Mouse (Mus musculus) hindbrain, postnatal 0 days (tissue): ENCODE data around the gene Top1. TPM values are rescaled to one million over a fixed set of nuclear protein-coding genes. Genes with fewer than 3 reads are reported as not detected.

Experiments
- ATAC-seq: fragments of 200-750 bp; cut with Nextera tagmentation; 2 replicates; pipeline ENCODE4 v1.8.0; 2017; ENCODE audit warnings: mild to moderate bottlenecking, moderate TSS enrichment, moderate library complexity
- DNase-seq: peaks from one replicate; pipeline ENCODE4 v3.0.0-alpha.2; 2015; ENCODE audit warnings: low spot score
- H3K27ac ChIP-seq: fragments of 300-500 bp; sonication (generic); 2 replicates; pipeline ENCODE4 v1.5.1; 2014; ENCODE audit warnings: mild to moderate bottlenecking
- H3K27me3 ChIP-seq: fragments of 300-500 bp; sonication (generic); 2 replicates; pipeline ENCODE4 v1.6.1; 2014; ENCODE audit warnings: low read length, mixed read lengths; ENCODE audit not compliant: insufficient read depth
- H3K36me3 ChIP-seq: fragments of 300-500 bp; sonication (generic); 2 replicates; pipeline ENCODE4 v1.6.1; 2014; ENCODE audit warnings: low read length, mixed read lengths; ENCODE audit not compliant: insufficient read depth
- H3K4me1 ChIP-seq: fragments of 300-500 bp; sonication (generic); 2 replicates; pipeline ENCODE4 v1.6.1; 2014; ENCODE audit warnings: antibody characterized with exemption, low read length, mixed read lengths; ENCODE audit not compliant: insufficient read depth
- H3K4me2 ChIP-seq: fragments of 300-500 bp; sonication (generic); 2 replicates; pipeline ENCODE4 v1.6.1; 2014; ENCODE audit warnings: low read depth, mild to moderate bottlenecking, low read length, moderate library complexity, mixed read lengths
- H3K4me3 ChIP-seq: fragments of 300-500 bp; sonication (generic); 2 replicates; pipeline ENCODE4 v1.5.1; 2014; ENCODE audit warnings: low read length
- H3K9ac ChIP-seq: fragments of 300-500 bp; sonication (generic); replicated peaks from 2 replicates; pipeline ENCODE4 v1.6.1; 2014; ENCODE audit warnings: mild to moderate bottlenecking, low read length, moderate library complexity, mixed read lengths
- H3K9me3 ChIP-seq: fragments of 300-500 bp; sonication (generic); 2 replicates; pipeline ENCODE4 v1.6.1; 2016; ENCODE audit warnings: low read length, mixed read lengths
- CTCF ChIP-seq: IDR thresholded peaks from 2 replicates; pipeline ENCODE4 v1.5.1; 2016; ENCODE audit warnings: antibody characterized with exemption, control low read depth, low read depth
- WGBS: fragments of 180-500 bp; shearing (Covaris S2); extraction: QIAGEN DNeasy Blood & Tissue Kit; methylation state at CpG from one replicate; pipeline ENCODE4 v1.1.7; 2014; 5-methylcytosine and 5-hydroxymethylcytosine counted together
- polyA plus RNA-seq: library from polyadenylated mRNA; unstranded; fragments of >200 nt; fragmentation: Nextera tagmentation; extraction: Ambion mirVana; gene quantifications from 2 replicates; pipeline ENCODE4 v1.2.1, GENCODE M21; 2015
- total RNA-seq: library from RNA; depleted of rRNA; stranded (reverse); fragments of >200 nt; gene quantifications from 2 replicates; pipeline ENCODE4 v1.2.3, GENCODE M21; 2014

Gene Top1
- total and polyA plus RNA-seq, 2 experiments from 2014 or later, result 28.8 to 44.9 TPM

- Histone ChIP-seq H3K4me1 (peaks cover 17% of the 10 kb centered on the region), H3K9me3 (no peaks in the 10 kb centered on the region), H3K9ac (peak overlapping the region; percentile 30; the same call in 1 of the 2 replicates), H3K27me3 (no peaks in the 10 kb centered on the region), H3K27ac (no peak overlapping the region), H3K4me2 (peak overlapping the region; percentile 64), H3K36me3 (no peaks in the 10 kb centered on the region; the same call in 1 of the 2 replicates), H3K4me3 (peak overlapping the region; percentile 100)
- ATAC-seq (no peak), DNase-seq (no peak)
- WGBS, result 24% methylated on average over 2 of the region's 2 CpGs
- TF ChIP-seq CTCF, result no peak
Observed at GRCm38 (mm10) chr2:160648097-160648496, 2.4 kb downstream of the Top1 start.

GRCm38 (mm10) chr2:160649072-160649471 lies 3.4 kb downstream of the Top1 start:
- TF ChIP-seq CTCF, result no peak
- no peaks in the 10 kb centered on the region for H3K27me3 ChIP-seq
- H3K27ac ChIP-seq, result no peak overlapping the region
- DNase-seq (no peak), ATAC-seq (no peak)
- no peaks in the 10 kb centered on the region; the same call in 1 of the 2 replicates for H3K36me3 ChIP-seq
- 75% methylated on average over 2 of the region's 2 CpGs for WGBS
- H3K4me1 ChIP-seq, result peaks cover 17% of the 10 kb centered on the region
- H3K9ac ChIP-seq, result no peak overlapping the region
- H3K9me3 ChIP-seq, result no peaks in the 10 kb centered on the region
- peak overlapping the region; percentile 100 for H3K4me3 ChIP-seq
- H3K4me2 ChIP-seq, result peak overlapping the region; percentile 64

- no peak overlapping the region for H3K4me3 ChIP-seq
- no peaks in the 10 kb centered on the region; the same call in 1 of the 2 replicates for H3K36me3 ChIP-seq
- H3K9me3 ChIP-seq, result no peaks in the 10 kb centered on the region
- H3K9ac ChIP-seq, result no peak overlapping the region
- ATAC-seq (no peak), DNase-seq (no peak)
- H3K27ac ChIP-seq, result no peak overlapping the region
- no peak for TF ChIP-seq CTCF
- H3K4me2 ChIP-seq, result no peak overlapping the region
- 74% methylated on average over 2 of the region's 2 CpGs for WGBS
- peaks cover 17% of the 10 kb centered on the region for H3K4me1 ChIP-seq
- no peaks in the 10 kb centered on the region for H3K27me3 ChIP-seq
Observed at GRCm38 (mm10) chr2:160651165-160651564, 5.5 kb downstream of the Top1 start.

- 79% methylated on average over 2 of the region's 2 CpGs for WGBS
- TF ChIP-seq CTCF, result no peak
- H3K36me3 ChIP-seq, result no peaks in the 10 kb centered on the region; the same call in 1 of the 2 replicates
- DNase-seq (no peak), ATAC-seq (no peak)
- no peaks in the 10 kb centered on the region for H3K27me3 ChIP-seq
- no peak overlapping the region for H3K4me3 ChIP-seq
- no peak overlapping the region for H3K4me2 ChIP-seq
- peaks cover 12% of the 10 kb centered on the region for H3K4me1 ChIP-seq
- H3K9ac ChIP-seq, result no peak overlapping the region
- no peak overlapping the region for H3K27ac ChIP-seq
- no peaks in the 10 kb centered on the region for H3K9me3 ChIP-seq
Observed at GRCm38 (mm10) chr2:160653218-160653617, 7.5 kb downstream of the Top1 start.

GRCm38 (mm10) chr2:160655561-160655960 lies 9.9 kb downstream of the Top1 start:
- H3K4me3 ChIP-seq, result no peak overlapping the region
- no peak overlapping the region for H3K27ac ChIP-seq
- H3K9me3 ChIP-seq, result no peaks in the 10 kb centered on the region
- TF ChIP-seq CTCF, result no peak
- no peaks in the 10 kb centered on the region for H3K4me1 ChIP-seq
- DNase-seq, result peak; percentile 22
- no peaks in the 10 kb centered on the region; the same call in 1 of the 2 replicates for H3K36me3 ChIP-seq
- no peak for ATAC-seq
- H3K9ac ChIP-seq, result no peak overlapping the region
- H3K27me3 ChIP-seq, result no peaks in the 10 kb centered on the region
- WGBS, result 87% methylated on average over 1 of the region's 1 CpGs
- no peak overlapping the region for H3K4me2 ChIP-seq

- Histone ChIP-seq H3K4me2 (no peak overlapping the region), H3K9me3 (no peaks in the 10 kb centered on the region), H3K27me3 (no peaks in the 10 kb centered on the region), H3K4me1 (no peaks in the 10 kb centered on the region), H3K36me3 (no peaks in the 10 kb centered on the region; the same call in 1 of the 2 replicates), H3K27ac (no peak overlapping the region), H3K4me3 (no peak overlapping the region), H3K9ac (no peak overlapping the region)
- WGBS, result 77% methylated on average over 1 of the region's 1 CpGs
- TF ChIP-seq CTCF, result no peak
- no peak for DNase-seq
- ATAC-seq, result no peak
Observed at GRCm38 (mm10) chr2:160656234-160656633, 10.5 kb downstream of the Top1 start.

GRCm38 (mm10) chr2:160657801-160658442 lies 12.2 kb downstream of the Top1 start:
- no peaks in the 10 kb centered on the region for H3K9me3 ChIP-seq
- H3K9ac ChIP-seq, result no peak overlapping the region
- no peak overlapping the region for H3K27ac ChIP-seq
- no peak overlapping the region for H3K4me2 ChIP-seq
- DNase-seq (no peak), ATAC-seq (no peak)
- no peak overlapping the region for H3K4me3 ChIP-seq
- no peaks in the 10 kb centered on the region for H3K36me3 ChIP-seq
- no peaks in the 10 kb centered on the region for H3K4me1 ChIP-seq
- TF ChIP-seq CTCF, result no peak
- 89% methylated on average over 13 of the region's 13 CpGs for WGBS
- no peaks in the 10 kb centered on the region for H3K27me3 ChIP-seq
